Mouse (Mus musculus) heart, adult 2 months (tissue): ENCODE measurements around the gene Wars. TPM values are rescaled to one million over a fixed set of nuclear protein-coding genes. Genes with fewer than 3 reads are reported as not detected.

Experiments
- DNase-seq, 2 experiments: peaks; one replicate each; pipeline ENCODE4 v3.0.0; 2021
- H3K27ac ChIP-seq: fragments of 200-600 bp; 2 replicates; pipeline ENCODE4 v1.8.1; 2022
- H3K27me3 ChIP-seq: fragments of 200-500 bp; 2 replicates; pipeline ENCODE4 v1.6.1; 2012; ENCODE audit warnings: mild to moderate bottlenecking, low read length, inconsistent platforms, mixed read lengths; ENCODE audit not compliant: control insufficient read depth, insufficient read depth
- H3K36me3 ChIP-seq: fragments of 200-500 bp; 2 replicates; pipeline ENCODE4 v1.6.1; 2012; ENCODE audit warnings: low read length, inconsistent platforms; ENCODE audit not compliant: control insufficient read depth, insufficient read depth
- H3K4me1 ChIP-seq: fragments of 200-500 bp; 2 replicates; pipeline ENCODE4 v1.6.1; 2011; ENCODE audit warnings: low read length; ENCODE audit not compliant: control insufficient read depth, insufficient read depth
- H3K4me3 ChIP-seq: fragments of 200-600 bp; 2 replicates; pipeline ENCODE4 v1.8.1; 2022
- H3K79me2 ChIP-seq: fragments of 200-500 bp; replicated peaks from 2 replicates; pipeline ENCODE4 v1.6.1; 2012; ENCODE audit warnings: mild to moderate bottlenecking, inconsistent platforms, low read length, moderate library complexity, mixed read lengths; ENCODE audit not compliant: control insufficient read depth, insufficient read depth
- H3K9ac ChIP-seq: fragments of 200-500 bp; 2 replicates; pipeline ENCODE4 v1.6.1; 2012; ENCODE audit warnings: low read depth, mild to moderate bottlenecking, control low read depth, inconsistent platforms, low read length, mixed read lengths
- CTCF ChIP-seq: fragments of 200-600 bp; IDR thresholded peaks from 2 replicates; pipeline ENCODE4 v1.8.1; 2022; ENCODE audit warnings: antibody characterized with exemption, mild to moderate bottlenecking, moderate library complexity
- EP300 ChIP-seq: fragments of 200-500 bp; IDR thresholded peaks from 2 replicates; pipeline ENCODE4 v1.6.1; 2011; ENCODE audit warnings: low read depth, low read length, control low read depth; ENCODE audit not compliant: insufficient read depth
- POLR2A ChIP-seq: fragments of 200-500 bp; IDR thresholded peaks from 2 replicates; pipeline ENCODE4 v1.6.1; 2011; ENCODE audit warnings: mild to moderate bottlenecking, low read depth, low read length, control low read depth; ENCODE audit not compliant: insufficient read depth
- WGBS: fragments of 180-500 bp; shearing (Covaris S2); methylation state at CpG from one replicate; pipeline ENCODE4 v1.1.7; 2018; 5-methylcytosine and 5-hydroxymethylcytosine counted together
- intact Hi-C: fragments of 180-260 bp; cut with DNase I; formaldehyde crosslinking; loops from one replicate; pipeline ENCODE4 v1.15.1; 2025
- polyA plus RNA-seq: library from polyadenylated mRNA; depleted of rRNA; stranded (reverse); fragments of >200 nt; gene quantifications from 2 replicates; pipeline ENCODE4 v1.2.3, GENCODE M21; 2012
- total RNA-seq, 2 experiments: library from RNA; stranded (reverse); gene quantifications; 2 replicates each; pipeline ENCODE4 v1.2.3; 2021

Wars gene
- total and polyA plus RNA-seq, 3 experiments: 29.8 to 43.6 (median 42.4) TPM

DNA sequence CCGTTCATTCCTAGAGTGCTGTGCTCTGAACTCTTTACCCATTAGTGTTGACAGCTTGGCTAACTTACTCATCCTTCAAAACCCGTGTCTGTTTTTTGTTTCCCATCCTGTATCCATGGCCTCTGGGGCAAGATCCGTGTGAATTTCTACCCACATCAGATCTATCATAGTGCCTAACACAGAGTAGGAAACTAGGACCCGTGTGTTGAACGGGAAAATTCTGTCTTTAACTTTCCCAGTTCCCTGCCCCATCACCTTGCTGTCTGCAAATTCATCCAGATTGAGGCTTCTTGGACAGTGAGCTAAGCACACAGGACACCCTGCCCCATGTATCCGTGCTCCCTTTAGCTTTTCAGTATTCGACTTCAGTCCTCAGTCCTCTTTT lies 450 bp upstream of the Wars start:
- Histone ChIP-seq H3K27ac (peak overlapping the region; percentile 79), H3K27me3 (no peaks in the 10 kb centered on the region), H3K9ac (peak overlapping the region; percentile 77), H3K4me1 (peaks cover 2% of the 10 kb centered on the region), H3K79me2 (no peaks in the 10 kb centered on the region), H3K36me3 (no peaks in the 10 kb centered on the region), H3K4me3 (peak overlapping the region; percentile 74)
- intact Hi-C loops: loop anchor here (5.0 kb wide), 4 partner anchors 62 to 137 kb away; partner anchors contain the start of gene Yy1
- no peak for DNase-seq
- 2% methylated on average over 7 of the region's 7 CpGs for WGBS
- no peak for TF ChIP-seq CTCF
- no peak for TF ChIP-seq POLR2A
- TF ChIP-seq EP300: no peak

DNA sequence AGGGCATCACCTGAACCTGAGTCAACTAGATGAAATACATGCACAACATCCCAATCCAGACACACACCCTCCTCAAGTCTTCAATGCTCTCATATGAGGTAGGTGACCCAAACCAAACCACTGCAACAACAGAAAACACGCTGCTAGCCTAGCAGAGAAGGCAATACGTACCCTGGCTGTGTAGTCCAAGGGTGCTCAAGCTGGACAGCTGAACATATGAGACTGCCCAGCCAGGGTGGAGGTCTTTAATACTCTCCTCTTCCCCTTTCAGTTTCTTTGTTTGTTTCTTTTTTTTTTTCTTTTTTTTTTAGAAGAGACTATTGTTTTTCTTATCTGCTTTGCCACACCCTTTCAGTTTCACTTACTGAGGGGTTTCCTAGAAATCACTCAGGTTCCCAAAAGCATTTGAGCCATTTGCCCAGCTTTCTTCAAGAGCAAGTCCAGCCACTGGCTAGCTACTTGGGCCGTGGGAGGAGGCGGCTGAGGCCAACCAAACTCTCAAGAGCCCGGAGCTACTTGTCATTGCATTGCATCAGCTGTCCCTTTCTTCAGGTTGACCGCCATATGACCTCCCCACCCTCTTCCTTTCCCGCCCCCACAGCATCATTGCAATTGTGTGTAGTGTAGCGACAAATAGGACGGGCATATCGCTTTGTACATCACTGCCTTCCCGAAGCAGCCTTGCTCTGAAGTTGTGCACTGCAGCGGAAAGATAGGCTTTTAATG lies 822 bp downstream of the Wars start, which contains the start of gene Wdr25:
Wdr25 (plus strand) TSS at position 643 of the 726 bp plus-strand sequence.
- no peaks in the 10 kb centered on the region for H3K36me3 ChIP-seq
- peak; percentile 41 to 45 for DNase-seq
- 9% methylated on average over 12 of the region's 12 CpGs for WGBS

DNA sequence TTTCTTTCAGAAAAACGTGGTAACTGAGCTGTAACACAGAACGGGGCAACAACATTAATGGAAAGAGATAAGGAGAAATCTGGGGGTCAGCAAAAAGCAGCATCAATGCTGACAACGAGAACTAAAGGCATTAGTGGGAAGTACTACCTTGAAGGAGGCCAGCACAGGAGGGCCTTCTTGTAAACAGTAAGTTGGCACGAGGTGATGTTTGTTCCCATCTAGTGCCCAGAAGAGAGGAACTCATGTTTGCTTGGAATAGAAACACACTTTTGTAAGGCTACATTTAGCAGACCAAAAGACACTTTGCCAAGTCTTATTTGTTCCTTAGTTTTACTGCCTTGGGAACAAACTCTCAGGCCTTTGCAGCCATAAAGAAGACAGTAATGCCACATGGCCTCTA lies 5.3 kb downstream of the Wars start:
- DNase-seq: no peak
- H3K4me3 ChIP-seq: no peak overlapping the region
- H3K79me2 ChIP-seq: no peaks in the 10 kb centered on the region; the same call in 1 of the 2 replicates
- 61% methylated on average over 4 of the region's 4 CpGs for WGBS
- peaks cover 15% of the 10 kb centered on the region for H3K36me3 ChIP-seq
- H3K4me1 ChIP-seq: peaks cover 6% of the 10 kb centered on the region
- no peak overlapping the region for H3K9ac ChIP-seq
- H3K27me3 ChIP-seq: no peaks in the 10 kb centered on the region
- H3K27ac ChIP-seq: no peak overlapping the region
- intact Hi-C loops: loop anchor here (10.0 kb wide), 1 partner anchor 334 kb away; the partner anchor contains the start of gene Evl
- no peak for TF ChIP-seq EP300
- TF ChIP-seq CTCF: no peak
- TF ChIP-seq POLR2A: no peak

More for the DNA sequence above, 822 bp downstream of the Wars start, which contains the start of gene Wdr25:
- peak; percentile 68; the same call in 1 of the 2 replicates for TF ChIP-seq EP300
- TF ChIP-seq POLR2A: peak; percentile 60
- TF ChIP-seq CTCF: no peak
- H3K9ac ChIP-seq: peak within 1 kb of the TSS; percentile 78
- H3K4me1 ChIP-seq: peaks cover 3% of the 10 kb centered on the region
- intact Hi-C loops: loop anchor here (5.0 kb wide), 4 partner anchors 61 to 136 kb away; partner anchors contain the start of gene Yy1
- H3K27me3 ChIP-seq: no peaks in the 10 kb centered on the region
- H3K79me2 ChIP-seq: no peaks in the 10 kb centered on the region
- H3K4me3 ChIP-seq: peak within 1 kb of the TSS; percentile 74
- H3K27ac ChIP-seq: peak within 1 kb of the TSS; percentile 79

DNA sequence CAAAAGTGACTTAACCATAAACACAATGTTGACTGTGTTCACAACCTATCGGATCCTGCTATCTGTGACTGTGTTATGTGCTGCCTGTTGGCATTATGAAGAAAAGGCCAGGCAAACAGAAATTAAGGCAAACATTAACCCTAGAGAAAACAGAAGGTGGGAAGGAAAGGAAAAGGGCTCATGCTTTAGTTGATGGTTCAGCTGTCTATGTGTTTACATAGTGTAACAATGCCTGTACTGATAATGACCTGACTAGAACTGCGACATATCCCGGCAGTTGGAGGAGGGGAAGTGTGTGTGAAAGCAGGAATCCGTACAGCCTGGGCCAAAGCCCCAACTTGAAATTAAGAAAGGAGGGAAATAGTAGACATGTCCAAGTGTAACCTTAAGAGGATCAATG lies 6.9 kb downstream of the Wars start:
- DNase-seq: no peak
- TF ChIP-seq POLR2A: no peak
- no peak for TF ChIP-seq EP300
- intact Hi-C loops: loop anchor here (10.0 kb wide), 1 partner anchor 332 kb away; the partner anchor contains the start of gene Evl
- no peaks in the 10 kb centered on the region for H3K27me3 ChIP-seq
- H3K27ac ChIP-seq: no peak overlapping the region
- H3K4me3 ChIP-seq: no peak overlapping the region
- peaks cover 5% of the 10 kb centered on the region for H3K4me1 ChIP-seq
- 70% methylated on average over 4 of the region's 4 CpGs for WGBS
- H3K9ac ChIP-seq: no peak overlapping the region
- no peaks in the 10 kb centered on the region; the same call in 1 of the 2 replicates for H3K79me2 ChIP-seq
- H3K36me3 ChIP-seq: peaks cover 15% of the 10 kb centered on the region

DNA sequence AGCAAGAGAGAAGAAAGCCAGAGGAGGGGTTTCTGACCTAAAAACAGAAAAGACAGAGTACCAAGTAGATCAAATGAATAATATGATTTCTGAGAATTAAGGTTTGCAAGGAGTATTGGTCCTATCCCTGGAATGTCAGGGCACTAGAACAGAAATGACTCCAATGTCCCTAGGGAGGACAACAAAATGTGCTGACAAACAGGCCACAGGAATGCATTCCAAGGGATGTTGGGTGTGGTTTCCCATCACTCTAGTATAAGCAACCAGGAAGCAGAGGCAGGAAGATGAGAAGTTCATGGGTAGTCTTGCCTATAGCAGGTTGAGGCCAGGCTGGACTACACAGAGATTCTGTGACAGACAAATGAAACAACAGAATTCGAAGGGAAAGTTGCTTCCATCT lies 8.1 kb downstream of the Wars start:
- TF ChIP-seq POLR2A (no peak), EP300 (0 out of 2 replicates have a peak, but pooled peaks have one; percentile 48), CTCF (no peak)
- DNase-seq: no peak
- Histone ChIP-seq H3K9ac (no peak overlapping the region), H3K79me2 (no peaks in the 10 kb centered on the region; the same call in 1 of the 2 replicates), H3K27ac (peak overlapping the region; percentile 55), H3K4me3 (no peak overlapping the region), H3K36me3 (peaks cover 15% of the 10 kb centered on the region), H3K27me3 (no peaks in the 10 kb centered on the region), H3K4me1 (peaks cover 5% of the 10 kb centered on the region)
- 68% methylated on average over 1 of the region's 1 CpGs for WGBS
- intact Hi-C loops: loop anchor here (10.0 kb wide), 1 partner anchor 331 kb away; the partner anchor contains the start of gene Evl

DNA sequence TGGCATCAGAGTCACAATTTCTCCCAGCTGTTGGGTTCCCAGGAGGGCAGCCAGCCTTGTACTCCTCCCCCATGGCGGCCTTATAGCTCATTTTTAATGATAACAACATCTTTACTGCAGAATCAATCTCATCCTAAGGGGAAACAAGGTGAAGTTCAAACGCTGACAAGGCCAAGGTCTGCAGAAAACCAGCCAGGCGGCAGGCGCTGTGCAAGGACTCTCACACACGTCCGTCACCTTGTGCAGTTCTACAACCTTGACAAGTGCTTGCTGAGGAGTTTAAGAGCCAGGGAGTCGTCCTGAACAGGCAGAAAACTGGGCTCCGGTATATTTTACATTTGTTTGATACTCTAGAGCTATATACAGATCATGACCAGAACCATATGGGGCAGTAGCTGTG lies 11.2 kb downstream of the Wars start:
- intact Hi-C loops: loop anchor here (10.0 kb wide), 1 partner anchor 328 kb away; the partner anchor contains the start of gene Evl
- 87% methylated on average over 8 of the region's 8 CpGs for WGBS
- no peaks in the 10 kb centered on the region; the same call in 1 of the 2 replicates for H3K79me2 ChIP-seq
- H3K27ac ChIP-seq: no peak overlapping the region
- no peaks in the 10 kb centered on the region for H3K27me3 ChIP-seq
- peaks cover 15% of the 10 kb centered on the region for H3K36me3 ChIP-seq
- no peak overlapping the region for H3K9ac ChIP-seq
- H3K4me3 ChIP-seq: no peak overlapping the region
- H3K4me1 ChIP-seq: peaks cover 3% of the 10 kb centered on the region
- TF ChIP-seq CTCF: no peak
- no peak for TF ChIP-seq EP300
- TF ChIP-seq POLR2A: no peak
- DNase-seq: no peak
